Mouse (Mus musculus) gastrocnemius, postnatal 14 days (tissue): ENCODE measurements around the gene Afg3l1. TPM values are rescaled to one million over a fixed set of nuclear protein-coding genes. Genes with fewer than 3 reads are reported as not detected.
"Not testable (repeated sequence)": the region's sequence is repeated elsewhere in the genome, so short reads cannot be mapped to it uniquely, and the experiment has no call there.

Source experiments
- DNase-seq: peaks from one replicate; pipeline ENCODE4 v3.0.0; 2021; ENCODE audit warnings: mixed read lengths
- intact Hi-C: fragments of 180-260 bp; cut with DNase I; formaldehyde crosslinking; loops from one replicate; pipeline ENCODE4 v1.15.1; 2025; ENCODE audit warnings: low total_unique reads
- long read RNA-seq, 2 experiments: library from polyadenylated mRNA; stranded (forward); transcript quantifications; one replicate each; pipeline ENCODE4 v2.0.0; 2021
- total RNA-seq, 2 experiments: library from RNA; stranded (reverse); gene quantifications; 2 replicates each; pipeline ENCODE4 v1.2.3; 2021

Afg3l1 gene
- total RNA-seq: 10 to 100 TPM; 35.4 to 36.3 TPM
- long read RNA-seq, experiment 1, full-length matches to known transcripts: 111 of 119 reads
- long read RNA-seq, experiment 1, partial matches to known transcripts: 5 of 119 reads
- long read RNA-seq, experiment 1, other reads (novel, unspliced or antisense): 3 of 119 reads
- long read RNA-seq, experiment 2, full-length matches to known transcripts: 109 of 123 reads
- long read RNA-seq, experiment 2, partial matches to known transcripts: 5 of 123 reads
- long read RNA-seq, experiment 2, other reads (novel, unspliced or antisense): 9 of 123 reads

DNA sequence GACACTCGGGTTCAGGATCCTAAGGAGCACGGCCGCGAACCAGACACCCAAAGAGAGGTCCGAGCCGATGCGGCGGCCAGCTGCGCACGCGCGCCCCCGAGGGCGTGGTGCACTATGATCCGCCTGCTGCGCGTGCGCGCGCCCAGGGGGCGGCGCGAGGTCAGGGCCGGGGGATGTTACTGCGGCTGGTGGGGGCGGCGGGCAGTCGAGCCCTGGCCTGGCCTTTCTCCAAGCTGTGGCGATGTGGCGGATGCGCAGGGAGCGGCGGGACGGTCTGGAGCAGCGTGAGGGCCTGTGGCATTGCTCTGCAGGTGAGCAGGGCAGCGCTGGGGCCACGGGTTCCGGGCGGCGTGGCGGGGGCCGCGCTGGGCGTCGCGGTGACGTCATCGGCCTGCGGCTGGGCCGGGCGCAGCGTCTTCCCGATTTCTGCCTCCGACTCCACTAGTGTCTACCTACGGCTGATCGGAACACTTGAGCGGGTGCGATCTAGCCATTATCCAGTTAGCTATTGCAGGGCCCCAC, at the start of gene Afg3l1:
Gene Afg3l1 (plus strand): TSS at position 167 of the 522 bp plus-strand sequence.
- intact Hi-C loops: no loop called here
- peak; percentile 93 for DNase-seq

DNA sequence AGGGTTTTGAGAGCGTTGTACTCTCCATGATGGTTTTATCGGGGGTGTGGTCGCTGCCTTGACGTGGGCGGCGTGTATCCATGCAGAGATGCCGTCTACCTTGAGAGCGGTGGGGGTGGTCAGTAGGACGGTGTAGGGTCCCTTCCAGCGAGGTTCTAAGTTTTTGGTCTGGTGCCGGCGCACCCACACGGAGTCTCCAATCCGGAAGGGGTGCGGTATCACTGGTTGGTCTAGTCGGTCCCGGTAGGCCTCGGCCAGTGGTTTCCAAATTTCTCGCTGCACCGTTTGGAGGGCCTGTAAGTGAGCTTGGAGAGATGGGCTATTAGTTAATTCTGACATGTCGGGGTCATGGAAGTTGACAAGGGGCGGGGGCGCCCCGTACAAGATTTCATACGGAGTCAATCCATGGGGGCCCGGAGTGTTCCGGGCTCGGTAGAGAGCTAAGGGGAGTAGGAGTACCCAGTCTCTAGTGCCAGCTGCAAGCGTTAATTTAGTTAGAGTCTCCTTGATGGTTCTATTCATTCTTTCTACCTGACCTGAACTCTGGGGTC, 49.3 kb upstream of the Afg3l1 start:
- intact Hi-C loops: no loop called here
- DNase-seq: no peak

DNA sequence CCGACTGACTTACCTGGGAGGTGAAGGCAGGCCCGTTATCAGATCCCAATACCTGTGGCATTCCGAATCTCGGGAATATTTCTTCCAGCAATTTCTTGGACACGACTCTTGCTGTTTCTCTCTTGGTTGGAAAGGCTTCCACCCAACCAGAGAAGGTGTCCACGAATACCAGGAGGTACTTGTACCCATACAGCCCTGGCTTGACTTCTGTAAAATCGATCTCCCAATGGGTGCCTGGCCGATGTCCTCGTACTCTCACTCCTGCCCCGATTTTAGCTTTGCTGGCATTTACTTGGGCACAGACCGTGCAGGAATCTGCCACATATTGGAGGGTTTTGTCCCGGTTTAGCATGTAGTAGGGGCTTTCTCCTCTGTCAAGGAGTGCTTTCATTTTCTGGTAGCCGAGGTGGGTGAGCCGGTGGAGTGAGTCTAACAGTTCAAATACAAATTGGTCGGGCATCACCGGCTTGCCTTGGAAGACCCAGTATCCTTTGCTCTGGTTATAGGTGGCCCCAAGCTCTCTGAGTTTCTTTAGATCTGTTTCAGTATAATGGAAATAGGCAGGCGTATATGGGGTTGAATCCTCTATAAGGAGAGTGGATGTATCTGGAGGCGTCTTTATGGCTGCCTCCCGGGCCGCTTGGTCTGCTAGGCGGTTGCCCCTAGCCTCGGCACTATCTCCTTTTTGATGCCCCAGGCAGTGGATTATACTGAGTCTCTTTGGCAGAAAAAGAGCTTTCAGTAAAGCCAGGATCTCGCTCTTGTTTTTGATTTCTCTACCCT, 48.6 kb upstream of the Afg3l1 start:
- intact Hi-C loops: no loop called here
- no peak for DNase-seq

DNA sequence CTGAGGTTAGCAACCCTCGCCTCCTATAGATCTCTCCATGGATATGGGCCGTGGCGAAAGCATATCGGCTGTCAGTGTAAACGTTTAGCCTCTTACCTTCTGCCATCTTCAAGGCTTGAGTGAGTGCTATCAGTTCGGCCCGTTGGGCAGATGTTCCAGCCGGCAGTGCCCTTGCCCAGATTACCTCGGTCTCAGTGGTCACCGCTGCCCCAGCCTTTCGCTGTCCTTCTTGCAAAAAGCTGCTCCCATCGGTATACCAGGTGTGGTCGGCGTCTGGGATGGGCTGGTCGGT, 48.0 kb upstream of the Afg3l1 start:
- intact Hi-C loops, DNase-seq: not testable (repeated sequence)

DNA sequence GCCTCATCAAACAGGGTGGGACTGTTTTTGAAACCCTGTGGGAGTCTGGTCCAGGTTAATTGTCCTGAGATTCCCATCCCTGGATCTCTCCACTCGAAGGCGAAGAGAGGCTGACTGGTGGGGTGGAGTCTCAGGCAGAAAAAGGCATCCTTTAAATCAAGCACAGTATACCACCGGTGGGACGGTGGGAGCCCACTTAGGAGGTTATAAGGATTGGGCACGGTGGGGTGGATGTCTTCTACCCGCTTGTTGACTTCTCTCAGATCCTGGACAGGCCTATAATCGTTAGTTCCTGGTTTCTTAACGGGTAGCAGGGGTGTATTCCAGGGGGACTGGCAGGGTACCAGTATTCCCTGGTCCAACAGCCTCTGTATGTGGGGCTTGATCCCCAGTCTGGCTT, 46.8 kb upstream of the Afg3l1 start:
- intact Hi-C loops, DNase-seq: not testable (repeated sequence)

DNA sequence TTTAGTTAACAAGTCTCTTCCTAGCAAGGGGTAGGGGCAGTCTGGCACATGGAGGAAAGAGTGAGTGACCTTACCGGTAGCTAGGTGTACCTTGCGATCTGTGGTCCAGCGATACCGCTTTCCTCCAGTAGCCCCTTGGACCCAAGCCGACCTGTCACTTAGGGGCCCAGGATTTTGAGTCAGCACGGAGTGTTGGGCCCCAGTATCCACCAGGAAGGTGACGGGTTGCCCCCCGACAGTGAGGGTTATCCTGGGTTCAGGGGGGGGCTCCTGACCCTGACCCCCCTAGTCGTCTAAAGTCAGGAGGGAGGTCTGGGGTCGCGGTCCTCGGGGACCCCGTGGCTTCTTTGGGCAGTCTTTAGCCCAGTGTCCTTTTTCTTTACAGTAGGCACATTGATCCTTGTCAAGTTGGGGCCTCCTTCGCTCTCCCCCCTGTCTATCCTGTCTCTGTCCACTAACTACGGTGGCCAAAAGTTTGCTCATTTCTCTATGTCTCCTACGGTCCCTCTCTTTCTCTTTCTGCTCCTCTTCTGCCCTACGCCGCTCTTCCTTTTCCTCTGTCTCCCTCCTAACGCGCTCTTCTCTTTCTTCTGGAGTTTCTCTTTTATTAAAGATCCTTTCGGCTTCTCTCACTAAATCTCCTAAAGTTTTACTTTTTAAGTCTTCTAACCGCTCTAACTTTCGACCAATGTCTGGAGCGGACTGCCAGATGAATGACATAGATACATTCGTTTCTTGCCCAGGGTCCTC, 45.9 kb upstream of the Afg3l1 start:
- no peak for DNase-seq
- intact Hi-C loops: no loop called here

DNA sequence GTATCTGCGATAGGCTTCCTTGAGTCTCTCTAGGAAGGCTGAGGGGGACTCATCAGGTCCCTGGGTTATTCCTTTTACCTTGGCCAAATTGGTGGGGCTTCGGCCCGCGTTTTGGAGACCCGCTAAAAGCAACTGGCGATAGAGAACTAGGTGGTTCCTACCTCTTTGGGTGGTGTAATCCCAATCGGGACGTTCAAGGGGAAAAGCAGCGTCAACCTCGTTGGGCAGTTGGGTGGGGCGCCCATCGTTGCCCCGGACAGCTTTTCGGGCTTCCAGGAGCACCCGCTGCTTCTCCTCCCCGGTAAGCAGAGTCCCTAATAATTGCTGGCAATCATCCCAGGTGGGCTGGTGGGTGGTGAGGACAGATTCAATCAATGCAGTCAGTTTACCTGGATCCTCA, 45.3 kb upstream of the Afg3l1 start:
- DNase-seq: no peak
- intact Hi-C loops: no loop called here

DNA sequence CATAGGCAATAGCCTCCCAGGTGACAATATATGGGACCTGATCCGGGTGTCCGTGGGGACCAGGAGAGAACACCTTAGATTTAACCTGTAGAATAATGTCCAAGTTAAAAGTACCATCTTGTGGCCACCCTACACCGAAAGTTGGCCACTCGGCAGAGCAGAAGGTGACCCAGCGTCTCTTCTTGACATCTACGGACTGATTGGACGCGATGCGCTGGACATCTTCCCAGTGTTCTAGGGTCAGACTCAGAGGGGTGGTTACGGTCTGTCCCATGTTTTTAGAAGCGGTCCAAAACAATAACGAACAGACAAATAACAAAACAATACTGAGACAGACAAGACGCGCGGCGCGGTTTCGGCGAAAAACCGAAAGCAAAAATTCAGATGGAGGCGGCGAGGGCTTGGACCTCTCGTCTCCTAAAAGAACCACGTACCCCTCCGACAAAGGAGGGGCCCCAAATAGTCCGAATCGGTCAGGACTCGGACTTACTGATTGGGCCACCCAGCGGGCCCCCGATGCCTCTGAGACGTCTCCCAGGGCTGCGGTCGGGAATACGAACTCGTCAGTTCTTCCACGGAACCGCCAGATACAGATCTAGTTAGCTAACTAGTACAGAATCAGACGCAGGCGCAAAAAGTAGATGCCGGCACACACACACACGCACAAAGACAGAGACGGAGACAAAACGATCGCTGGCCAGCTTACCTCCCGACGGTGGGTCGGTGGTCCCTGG, 44.3 kb upstream of the Afg3l1 start:
- DNase-seq, intact Hi-C loops: not testable (repeated sequence)

DNA sequence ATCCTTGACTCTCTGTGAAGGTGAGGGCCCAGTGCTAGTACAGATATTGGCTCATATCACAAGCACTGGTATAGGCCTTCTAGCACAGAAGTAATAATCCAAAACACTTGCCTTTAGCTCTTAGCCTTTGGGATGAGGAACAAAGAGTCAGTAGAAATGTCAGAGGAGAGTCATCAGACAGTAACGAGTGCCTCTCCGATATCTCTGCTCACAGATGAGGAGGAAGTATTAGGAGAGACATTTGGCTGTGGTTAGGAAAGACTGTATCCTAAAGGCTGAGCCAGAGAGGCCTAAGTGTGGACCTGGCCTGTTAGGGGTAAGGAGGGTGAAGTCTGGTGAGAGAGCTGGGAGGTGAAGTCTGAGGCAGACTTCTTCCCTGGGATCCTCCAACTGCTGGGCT, 35.9 kb upstream of the Afg3l1 start:
- no peak for DNase-seq
- intact Hi-C loops: no loop called here

DNA sequence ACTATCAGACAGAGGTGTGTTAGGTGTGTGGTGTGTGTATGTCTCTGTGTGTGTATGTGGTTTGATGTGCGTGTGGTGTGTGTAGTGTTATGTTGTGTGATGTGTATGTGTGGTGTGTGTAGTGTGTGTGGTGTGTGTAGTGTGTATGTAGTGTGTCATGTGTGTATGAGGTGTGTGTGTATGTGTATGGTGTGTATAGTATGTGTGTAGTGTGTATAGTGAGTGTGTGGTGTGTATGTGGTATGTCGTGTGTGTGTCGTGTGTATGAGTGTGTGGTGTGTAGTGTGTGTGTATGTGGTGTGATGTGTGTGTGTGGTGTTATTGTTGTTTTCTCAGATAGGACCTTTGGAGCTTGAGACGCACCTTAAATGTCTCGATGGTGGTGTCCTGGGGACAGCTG, 35.4 kb upstream of the Afg3l1 start:
- intact Hi-C loops: no loop called here
- DNase-seq: no peak

DNA sequence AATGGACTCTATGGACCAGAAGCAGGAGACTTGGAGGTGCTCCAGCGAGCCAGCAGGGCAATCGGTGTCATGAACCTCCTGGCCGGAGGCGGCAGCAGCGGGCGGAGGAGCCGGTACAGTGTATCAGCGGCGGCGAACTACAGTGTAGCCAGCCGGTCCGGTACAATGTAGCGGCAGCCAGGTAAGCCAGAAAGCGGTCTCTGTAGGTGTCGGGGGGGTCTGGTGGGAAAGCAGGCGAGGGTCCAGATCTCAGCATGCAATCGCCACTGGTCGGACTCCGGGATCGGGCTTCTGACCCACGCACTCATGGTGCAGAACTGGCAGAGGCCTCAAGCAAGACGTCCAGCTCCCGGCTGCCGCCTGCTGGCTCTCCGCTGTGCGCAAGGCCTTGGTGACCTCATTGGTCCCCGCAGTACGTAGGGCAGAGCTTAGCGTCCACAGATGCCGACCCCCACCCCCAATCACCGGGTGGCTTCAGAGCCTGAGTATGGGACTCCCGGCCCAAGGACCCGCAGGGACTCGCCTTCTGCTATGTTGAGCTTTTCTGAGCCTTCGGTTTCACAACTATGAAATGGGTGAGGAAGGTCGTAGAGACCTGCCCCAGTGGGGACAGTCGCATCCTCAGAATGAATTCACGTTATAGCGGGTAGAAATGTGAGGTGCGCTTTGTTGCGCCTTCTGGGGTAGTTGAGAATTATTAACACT, 34.7 kb upstream of the Afg3l1 start:
- DNase-seq: peak; percentile 95
- intact Hi-C loops: no loop called here

DNA sequence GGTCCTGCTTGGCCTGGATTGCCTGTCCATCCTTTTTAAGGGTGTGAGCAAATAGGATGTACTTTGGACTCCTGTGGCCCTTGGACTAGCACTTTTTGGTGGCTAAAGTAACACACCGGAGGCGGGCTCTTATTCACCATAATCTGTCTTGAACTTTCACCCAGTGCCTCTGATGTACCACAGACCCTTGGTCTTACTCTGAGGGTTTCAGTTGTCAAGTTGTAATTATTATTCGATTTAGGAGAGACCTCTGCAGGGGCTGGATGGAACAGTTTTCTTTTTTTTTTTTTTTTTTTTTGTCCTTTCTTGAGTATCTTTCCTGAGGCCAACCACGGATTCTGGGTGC, 34.2 kb upstream of the Afg3l1 start:
- no peak for DNase-seq
- intact Hi-C loops: no loop called here

DNA sequence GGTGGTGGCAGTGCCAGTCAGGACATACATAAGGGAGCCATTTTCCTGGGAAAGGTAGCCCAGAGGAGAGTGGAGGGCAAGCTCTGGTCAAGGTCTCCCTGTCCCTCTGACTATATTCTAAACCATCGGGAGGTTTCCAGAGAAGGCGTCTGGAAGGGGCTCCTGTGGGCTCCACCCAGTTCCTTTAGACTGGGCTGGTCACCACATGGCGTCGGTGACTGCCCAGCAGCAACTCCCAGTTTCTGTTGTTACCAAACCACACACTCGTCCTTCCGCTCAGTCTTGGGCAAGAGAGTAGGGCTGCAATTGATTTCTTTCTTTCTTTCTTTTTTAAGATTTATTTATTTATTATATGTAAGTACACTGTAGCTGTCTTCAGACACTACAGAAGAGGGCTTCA, 33.6 kb upstream of the Afg3l1 start:
- DNase-seq: no peak
- intact Hi-C loops: no loop called here

DNA sequence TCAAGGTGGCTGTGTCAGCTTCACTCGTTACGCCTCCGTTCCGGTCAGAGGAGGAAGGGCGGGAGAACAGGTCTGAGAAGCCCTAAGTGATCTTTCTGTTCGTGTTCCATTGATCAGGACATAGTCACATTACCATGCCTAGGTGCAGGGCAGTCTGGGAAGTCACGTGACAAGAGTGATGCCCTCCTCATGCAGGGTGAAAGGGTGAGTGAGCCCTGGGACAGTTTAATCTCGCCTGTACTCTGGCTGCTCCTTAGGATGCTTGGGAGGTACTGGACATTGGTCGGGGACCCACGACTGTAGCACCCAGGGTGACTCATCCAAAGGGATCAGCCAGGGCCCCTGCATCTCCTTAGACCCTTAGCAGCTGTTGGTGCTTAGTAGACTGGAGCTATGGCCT, 31.7 kb upstream of the Afg3l1 start:
- DNase-seq: no peak
- intact Hi-C loops: no loop called here

DNA sequence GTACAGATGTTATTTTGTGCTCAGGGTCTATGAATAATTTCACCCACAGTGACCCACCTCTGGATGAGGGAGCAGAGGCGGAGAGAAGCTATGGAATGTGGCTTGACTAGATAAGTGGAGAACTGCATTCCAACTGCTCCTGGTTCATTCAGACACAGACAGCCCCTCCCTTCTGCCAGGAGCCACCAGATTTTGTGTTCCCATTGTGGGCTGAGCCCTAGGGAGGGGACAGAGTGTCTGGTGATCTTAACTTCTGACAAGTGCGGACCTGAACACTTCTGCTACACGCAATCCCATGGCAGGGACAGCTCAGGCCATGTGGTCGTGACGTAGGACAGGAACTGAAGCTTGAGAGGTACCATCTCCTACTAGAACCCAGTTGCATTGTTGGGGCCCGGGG, 30.9 kb upstream of the Afg3l1 start:
- intact Hi-C loops: no loop called here
- no peak for DNase-seq

DNA sequence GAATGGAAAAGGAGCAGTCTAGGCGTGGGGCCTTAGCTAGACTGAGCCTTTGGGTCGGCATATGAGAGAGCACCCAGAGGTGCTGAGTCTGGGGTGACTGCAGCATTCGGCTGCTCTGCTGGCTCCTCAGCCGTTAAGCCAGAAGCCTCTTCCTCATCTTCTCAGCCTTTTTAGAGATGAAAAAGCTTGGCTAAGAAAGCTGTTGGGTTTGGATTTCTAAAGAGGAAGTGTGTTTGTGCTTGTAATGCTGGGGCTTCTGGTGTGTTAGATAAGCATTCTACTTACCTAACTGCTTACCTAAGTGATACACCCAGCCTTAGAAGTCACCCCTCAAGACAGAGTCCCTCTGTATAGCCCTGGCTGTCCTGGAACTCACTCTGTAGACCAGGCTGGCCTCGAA, 26.9 kb upstream of the Afg3l1 start:
- no peak for DNase-seq
- intact Hi-C loops: no loop called here

DNA sequence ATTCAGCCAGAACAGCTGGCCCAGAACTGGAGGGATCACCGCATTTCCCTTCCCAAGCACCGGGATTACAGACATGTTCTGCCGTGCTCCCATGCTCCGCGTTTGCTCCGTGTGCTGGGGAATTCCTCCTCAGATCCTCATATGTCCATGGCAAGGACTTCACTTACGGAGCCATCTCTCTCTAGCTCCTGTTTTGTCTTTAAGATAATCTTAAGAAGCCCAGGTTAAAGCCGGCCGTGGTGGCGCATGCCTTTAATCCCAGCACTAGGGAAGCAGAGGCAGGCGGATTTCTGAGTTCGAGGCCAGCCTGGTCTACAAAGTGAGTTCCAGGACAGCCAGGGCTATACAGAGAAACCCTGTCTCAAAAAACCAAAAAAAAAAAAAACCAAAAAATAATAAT, 26.0 kb upstream of the Afg3l1 start:
- intact Hi-C loops, DNase-seq: not testable (repeated sequence)

DNA sequence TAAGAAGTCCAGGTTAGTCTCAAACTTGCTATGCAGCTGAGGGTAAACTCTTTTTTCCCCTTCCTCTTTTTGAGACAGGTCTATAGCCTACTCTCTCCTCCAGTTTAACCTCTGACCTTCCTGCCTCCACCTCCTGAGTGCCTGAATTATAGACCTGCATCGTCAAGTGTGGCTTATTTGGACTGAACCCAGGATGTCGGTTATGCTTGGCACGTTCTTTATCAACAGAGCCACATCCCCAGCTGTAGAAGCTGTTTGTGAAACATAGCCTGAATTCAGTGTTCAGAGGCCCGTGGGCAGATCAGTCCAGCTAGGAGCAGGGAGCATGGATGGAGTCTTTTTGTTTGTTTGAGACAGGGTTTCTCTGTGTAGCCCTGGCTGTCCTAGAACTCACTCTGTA, 25.6 kb upstream of the Afg3l1 start:
- intact Hi-C loops: no loop called here
- DNase-seq: no peak

DNA sequence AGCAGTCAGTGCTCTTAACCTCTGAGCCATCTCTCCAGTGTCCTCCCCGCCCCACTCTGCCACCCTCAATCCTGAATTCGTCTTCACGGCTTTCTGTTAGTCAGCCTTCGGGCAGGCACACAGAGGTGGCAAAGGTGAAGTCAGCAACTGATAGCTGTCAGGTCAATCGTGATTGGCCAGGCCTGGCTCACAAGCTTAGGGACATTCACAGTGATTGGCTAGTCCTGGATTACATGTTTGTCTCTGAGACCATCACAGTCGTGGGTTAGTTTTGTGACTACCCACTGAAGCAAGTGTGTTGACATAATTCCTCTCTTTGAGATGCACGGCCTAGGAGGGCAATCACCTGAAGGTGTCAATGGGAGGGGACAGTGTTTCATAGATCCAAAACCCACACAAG, 24.4 kb upstream of the Afg3l1 start:
- intact Hi-C loops: no loop called here
- DNase-seq: no peak
